Mouse (Mus musculus) erythroblast, embryonic 14.5 days (primary cell): Measurements from ENCODE around the gene Plekha7. TPM values are rescaled to one million over a fixed set of nuclear protein-coding genes. Genes with fewer than 3 reads are reported as not detected.

Source experiments
- H3K27me3 ChIP-seq: 2 replicates; pipeline ENCODE4 v1.6.1; 2012; ENCODE audit warnings: inconsistent platforms; ENCODE audit not compliant: control insufficient read depth
- H3K36me3 ChIP-seq: 2 replicates; pipeline ENCODE4 v1.6.1; 2012; ENCODE audit warnings: mild to moderate bottlenecking, inconsistent platforms; ENCODE audit not compliant: control insufficient read depth
- H3K4me1 ChIP-seq: 2 replicates; pipeline ENCODE4 v1.6.1; 2012; ENCODE audit warnings: inconsistent platforms; ENCODE audit not compliant: control insufficient read depth
- H3K4me3 ChIP-seq: replicated peaks from 2 replicates; pipeline ENCODE3; 2012; ENCODE audit warnings: moderate library complexity, mild to moderate bottlenecking, inconsistent platforms
- H3K9me3 ChIP-seq: 2 replicates; pipeline ENCODE4 v1.6.1; 2012; ENCODE audit warnings: low read length, inconsistent platforms, mixed read lengths; ENCODE audit not compliant: control insufficient read depth
- GATA1 ChIP-seq: IDR thresholded peaks from 2 replicates; pipeline ENCODE4 v1.6.1; 2012; ENCODE audit warnings: low read length, inconsistent platforms, mixed read lengths
- TAL1 ChIP-seq: IDR thresholded peaks from 3 replicates; pipeline ENCODE4 v1.6.1; 2012; ENCODE audit warnings: low read length, inconsistent platforms, mixed read lengths
- polyA plus RNA-seq: library from polyadenylated mRNA; stranded (reverse); fragments of >175 nt; gene quantifications from 2 replicates; pipeline ENCODE4 v1.2.3, GENCODE M21; 2012

Plekha7 gene
- polyA plus RNA-seq, 1 experiment = 0.19 TPM

GRCm38 (mm10) chr7:116169426-116169825, 138.8 kb downstream of the Plekha7 start:
- Histone ChIP-seq H3K4me3 (no peak overlapping the region), H3K9me3 (no peaks in the 10 kb centered on the region), H3K27me3 (no peaks in the 10 kb centered on the region), H3K4me1 (no peaks in the 10 kb centered on the region), H3K36me3 (no peaks in the 10 kb centered on the region; the same call in 1 of the 2 replicates)
- TF ChIP-seq GATA1 (no peak), TAL1 (no peak)

GRCm38 (mm10) chr7:116168224-116168623, 140.0 kb downstream of the Plekha7 start:
- Histone ChIP-seq H3K27me3 (no peaks in the 10 kb centered on the region), H3K36me3 (no peaks in the 10 kb centered on the region; the same call in 1 of the 2 replicates), H3K4me3 (no peak overlapping the region), H3K4me1 (no peaks in the 10 kb centered on the region), H3K9me3 (no peaks in the 10 kb centered on the region)
- TF ChIP-seq GATA1 (no peak), TAL1 (no peak)

GRCm38 (mm10) chr7:116164232-116164631, 143.9 kb downstream of the Plekha7 start:
- no peaks in the 10 kb centered on the region for H3K27me3 ChIP-seq
- no peaks in the 10 kb centered on the region for H3K4me1 ChIP-seq
- no peaks in the 10 kb centered on the region for H3K9me3 ChIP-seq
- TF ChIP-seq TAL1 (no peak), GATA1 (no peak)
- no peak overlapping the region for H3K4me3 ChIP-seq
- no peaks in the 10 kb centered on the region; the same call in 1 of the 2 replicates for H3K36me3 ChIP-seq

- H3K27me3 ChIP-seq = no peaks in the 10 kb centered on the region
- H3K36me3 ChIP-seq = peaks cover 6% of the 10 kb centered on the region; the same call in 1 of the 2 replicates
- no peaks in the 10 kb centered on the region for H3K9me3 ChIP-seq
- H3K4me3 ChIP-seq = no peak overlapping the region
- no peaks in the 10 kb centered on the region for H3K4me1 ChIP-seq
- TF ChIP-seq TAL1 = no peak
- no peak for TF ChIP-seq GATA1
Observed at GRCm38 (mm10) chr7:116161544-116161943, 146.6 kb downstream of the Plekha7 start.

GRCm38 (mm10) chr7:116156894-116157143, 151.4 kb downstream of the Plekha7 start:
- no peak overlapping the region for H3K4me3 ChIP-seq
- peaks cover 6% of the 10 kb centered on the region; the same call in 1 of the 2 replicates for H3K36me3 ChIP-seq
- no peaks in the 10 kb centered on the region for H3K9me3 ChIP-seq
- no peaks in the 10 kb centered on the region for H3K4me1 ChIP-seq
- no peaks in the 10 kb centered on the region for H3K27me3 ChIP-seq
- TF ChIP-seq TAL1 (no peak), GATA1 (no peak)

- no peaks in the 10 kb centered on the region for H3K9me3 ChIP-seq
- H3K4me1 ChIP-seq = no peaks in the 10 kb centered on the region
- no peak overlapping the region for H3K4me3 ChIP-seq
- H3K36me3 ChIP-seq = peaks cover 6% of the 10 kb centered on the region; the same call in 1 of the 2 replicates
- no peaks in the 10 kb centered on the region for H3K27me3 ChIP-seq
- TF ChIP-seq TAL1 = no peak
- no peak for TF ChIP-seq GATA1
Observed at GRCm38 (mm10) chr7:116156072-116156893, 151.9 kb downstream of the Plekha7 start.

- H3K27me3 ChIP-seq = no peaks in the 10 kb centered on the region
- H3K4me3 ChIP-seq = no peak overlapping the region
- no peaks in the 10 kb centered on the region for H3K9me3 ChIP-seq
- no peaks in the 10 kb centered on the region for H3K4me1 ChIP-seq
- TF ChIP-seq TAL1 (no peak), GATA1 (no peak)
- H3K36me3 ChIP-seq = peaks cover 6% of the 10 kb centered on the region; the same call in 1 of the 2 replicates
Observed at GRCm38 (mm10) chr7:116153781-116154368, 154.3 kb downstream of the Plekha7 start.

GRCm38 (mm10) chr7:116149568-116149967, 158.6 kb downstream of the Plekha7 start:
- no peaks in the 10 kb centered on the region for H3K36me3 ChIP-seq
- TF ChIP-seq GATA1 (no peak), TAL1 (no peak)
- H3K9me3 ChIP-seq = no peaks in the 10 kb centered on the region

GRCm38 (mm10) chr7:116147114-116147513, 161.1 kb downstream of the Plekha7 start:
- no peak for TF ChIP-seq TAL1
- TF ChIP-seq GATA1 = no peak
- Histone ChIP-seq H3K4me3 (no peak overlapping the region), H3K9me3 (no peaks in the 10 kb centered on the region), H3K27me3 (no peaks in the 10 kb centered on the region), H3K36me3 (no peaks in the 10 kb centered on the region; the same call in 1 of the 2 replicates), H3K4me1 (no peaks in the 10 kb centered on the region)

More at GRCm38 (mm10) chr7:116149568-116149967, 158.6 kb downstream of the Plekha7 start:
- H3K27me3 ChIP-seq = no peaks in the 10 kb centered on the region
- H3K4me3 ChIP-seq = no peak overlapping the region
- no peaks in the 10 kb centered on the region for H3K4me1 ChIP-seq
